Mouse (Mus musculus) adrenal gland (tissue): ENCODE measurements around the gene Sept1.
"Not testable (repeated sequence)": the region's sequence is repeated elsewhere in the genome, so short reads cannot be mapped to it uniquely, and the experiment has no call there.

ENCODE experiments used
- intact Hi-C: fragments of 180-260 bp; cut with DNase I; formaldehyde crosslinking; loops from one replicate; pipeline ENCODE4 v1.15.1; 2025

The Sept1 gene

GRCm38 (mm10) chr7:127194633-127195029 is 38.3 kb downstream of the Sept1 start:
- intact Hi-C loops, result no loop called here

GRCm38 (mm10) chr7:127194011-127194632 is 38.8 kb downstream of the Sept1 start:
- intact Hi-C loops, result no loop called here

GRCm38 (mm10) chr7:127192989-127193388 is 39.9 kb downstream of the Sept1 start:
- intact Hi-C loops, result no loop called here

- intact Hi-C loops, result no loop called here
Measured at GRCm38 (mm10) chr7:127190672-127191071, 42.3 kb downstream of the Sept1 start.

GRCm38 (mm10) chr7:127188305-127189276 is 44.3 kb downstream of the Sept1 start:
- intact Hi-C loops, result no loop called here

- intact Hi-C loops, result no loop called here
Measured at GRCm38 (mm10) chr7:127187351-127187750, 45.6 kb downstream of the Sept1 start.

GRCm38 (mm10) chr7:127185601-127186000 is 47.3 kb downstream of the Sept1 start:
- intact Hi-C loops, result no loop called here

GRCm38 (mm10) chr7:127184720-127185119 is 48.2 kb downstream of the Sept1 start:
- intact Hi-C loops, result no loop called here

- intact Hi-C loops, result no loop called here
Measured at GRCm38 (mm10) chr7:127183828-127184227, 49.1 kb downstream of the Sept1 start.

- intact Hi-C loops, result no loop called here
Measured at GRCm38 (mm10) chr7:127183345-127183744, 49.6 kb downstream of the Sept1 start.

- intact Hi-C loops, result not testable (repeated sequence)
Measured at GRCm38 (mm10) chr7:127181724-127182123, 51.2 kb downstream of the Sept1 start.

- intact Hi-C loops, result no loop called here
Measured at GRCm38 (mm10) chr7:127180783-127181182, 52.1 kb downstream of the Sept1 start.

GRCm38 (mm10) chr7:127176937-127177336 is 56.0 kb downstream of the Sept1 start:
- intact Hi-C loops, result loop anchor here (5.0 kb wide), 2 partner anchors 45 to 60 kb away; no protein-coding TSS in a partner anchor

GRCm38 (mm10) chr7:127166501-127166900 is 66.4 kb downstream of the Sept1 start:
- intact Hi-C loops, result no loop called here

GRCm38 (mm10) chr7:127165607-127166493 is 67.1 kb downstream of the Sept1 start:
- intact Hi-C loops, result no loop called here
